Mouse (Mus musculus) heart, adult 2 months (tissue): Measurements from ENCODE around the gene Tdgf1.

Experiments used
- CTCF ChIP-seq: fragments of 200-600 bp; IDR thresholded peaks from 2 replicates; pipeline ENCODE4 v1.8.1; 2022; ENCODE audit warnings: antibody characterized with exemption, mild to moderate bottlenecking, moderate library complexity
- POLR2A ChIP-seq: fragments of 200-500 bp; IDR thresholded peaks from 2 replicates; pipeline ENCODE4 v1.6.1; 2011; ENCODE audit warnings: mild to moderate bottlenecking, low read depth, low read length, control low read depth; ENCODE audit not compliant: insufficient read depth

DNA sequence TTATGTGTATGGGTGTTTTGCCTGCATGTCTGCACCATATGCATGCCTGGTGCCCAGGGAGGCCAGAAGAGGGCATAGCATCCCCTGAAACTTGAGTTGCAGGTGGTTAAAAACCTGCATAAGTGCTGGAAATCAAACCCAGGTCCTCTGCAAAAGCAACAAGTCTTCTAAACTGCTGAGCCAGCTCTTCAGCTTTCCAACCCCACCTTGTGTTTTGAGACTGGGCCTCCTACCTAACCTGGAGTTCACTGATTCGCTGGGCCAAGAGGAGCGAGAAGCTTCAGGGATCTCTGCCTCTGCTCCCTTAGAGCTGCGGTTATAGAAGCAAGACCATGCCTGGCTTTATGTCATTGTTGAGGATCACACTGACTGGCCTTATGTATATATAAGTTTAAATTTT lies 4.2 kb upstream of the Tdgf1 start:
- TF ChIP-seq CTCF: no peak
- TF ChIP-seq POLR2A: no peak
